ENCODE assay signal across 14 mouse cellular contexts in the genomic region with DNA sequence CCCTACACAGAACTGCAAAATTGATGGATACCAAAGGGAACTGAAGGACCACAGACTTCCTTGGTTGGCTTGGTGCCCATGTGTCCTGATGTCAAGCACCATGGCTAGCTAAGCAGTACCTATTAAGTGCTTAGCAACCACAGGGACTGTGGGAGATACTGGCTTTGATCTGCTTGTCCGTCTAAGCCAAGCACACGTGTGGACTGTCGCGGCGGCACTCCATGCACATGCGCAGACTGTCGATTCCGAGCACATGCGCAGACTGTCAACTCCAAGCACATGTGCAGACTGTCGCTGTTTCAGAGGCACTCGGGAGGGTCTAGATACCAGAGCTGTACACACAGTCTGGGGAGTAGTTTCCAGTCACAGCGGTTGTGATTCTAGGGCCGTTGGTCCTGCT.
DNase-seq lines count a peak whose midpoint lies in the region; ATAC-seq and TF ChIP-seq lines count a peak whose summit lies in the region.
"Had no signal": no experiment of that assay in that cellular context is flagged by ENCODE, and none has a peak within 500 bp of the region (broad histone marks: within the 10 kb centered on the region; RNA-seq: fewer than 3 reads in every experiment).

No protein-coding gene starts in this region.

- peak; percentile 81 for DNase-seq in heart, adult 11 months
- no peak for DNase-seq in heart, postnatal 4 days
- peak; percentile 19 to 20 for DNase-seq in layer of hippocampus, postnatal 36 days
- no peak for DNase-seq in layer of hippocampus, adult 9-10 months (ENCODE audit: low spot score)
- DNase-seq in brain, embryonic 14.5 days (ENCODE audit: low read depth), result peak; percentile 61
- DNase-seq: adrenal gland, postnatal 14 days; heart, adult 2 months; lung, postnatal 36 days; spleen, adult 18-20 months had no signal

- no peaks in the 10 kb centered on the region for H3K36me3 ChIP-seq in midbrain, embryonic 15.5 days (replicated peaks)
- H3K36me3 ChIP-seq: forebrain, embryonic 10.5 days had no signal

- no peaks in the 10 kb centered on the region for H3K9me3 ChIP-seq in midbrain, embryonic 15.5 days
- H3K9me3 ChIP-seq: forebrain, embryonic 10.5 days had no signal

- no peak for TF ChIP-seq CTCF in brain, embryonic 14.5 days (IDR thresholded peaks at IDR 0.05; ENCODE audit: borderline replicate concordance, extremely low read depth, insufficient read depth, insufficient read length)

- H3K4me3 ChIP-seq in midbrain, embryonic 15.5 days, result no peak overlapping the region
- H3K4me3 ChIP-seq: forebrain, embryonic 10.5 days; heart, adult 2 months had no signal

- 67% methylated on average over 13 of the region's 13 CpGs for WGBS in midbrain, embryonic 15.5 days

- H3K27me3 ChIP-seq in midbrain, embryonic 15.5 days (replicated peaks), result no peaks in the 10 kb centered on the region

- no peak overlapping the region for H3K9ac ChIP-seq in midbrain, embryonic 15.5 days

- ATAC-seq in midbrain, embryonic 15.5 days (replicated peaks), result peak; percentile 79
- ATAC-seq in frontal cortex, adult (ENCODE audit: low TSS enrichment), result no peak
- ATAC-seq: CD4-positive, CD25-positive, alpha-beta regulatory T cell, adult 4 months; inflammation-experienced regulatory T-cells, adult 6 months had no signal

- H3K4me1 ChIP-seq in midbrain, embryonic 15.5 days, result peaks cover 8% of the 10 kb centered on the region; the same call in 1 of the 2 replicates
- H3K4me1 ChIP-seq: forebrain, embryonic 10.5 days had no signal

- TF ChIP-seq POLR2A in brain, embryonic 14.5 days (IDR thresholded peaks at IDR 0.05; ENCODE audit: borderline replicate concordance, extremely low read depth, insufficient read depth, insufficient read length, poor library complexity, severe bottlenecking), result no peak

- no peak overlapping the region for H3K4me2 ChIP-seq in midbrain, embryonic 15.5 days

- H3K27ac ChIP-seq in midbrain, embryonic 15.5 days, result no peak overlapping the region
- H3K27ac ChIP-seq: forebrain, embryonic 10.5 days; heart, adult 2 months had no signal

Comparison
In these comparisons a context has a peak if more than half of its experiments do, and no peak if none do; other contexts are left out.
1. DNase-seq: peak in heart, adult 11 months (single experiment), layer of hippocampus, postnatal 36 days (2 of 2) and brain, embryonic 14.5 days (single experiment); none in heart, postnatal 4 days (single experiment) and layer of hippocampus, adult 9-10 months (single experiment).